In genomic region chr2:131820088-131820675, GRCm38 (mm10) we compare ENCODE assay signal across 8 mouse cellular contexts. TPM values are rescaled to one million over a fixed set of nuclear protein-coding genes. Genes with fewer than 3 reads are reported as not detected.
A peak's percentile ranks its signal among the peaks of the same experiment; 100 is the strongest.
DNase-seq lines count a peak whose midpoint lies in the region; TF ChIP-seq lines count a peak whose summit lies in the region.

No protein-coding gene starts in this region.

- H3K4me1 ChIP-seq in megakaryocyte, embryonic 14.5 days = peaks cover 25% of the 10 kb centered on the region

- H3K27me3 ChIP-seq in megakaryocyte, embryonic 14.5 days (replicated peaks) = peaks cover 29% of the 10 kb centered on the region

- TF ChIP-seq CTCF in gastrocnemius, adult 2 months (IDR thresholded peaks at IDR 0.05) = peak; percentile 96
- TF ChIP-seq CTCF in left cerebral cortex, adult 2 months (IDR thresholded peaks at IDR 0.05) = peak; percentile 97

- H3K4me3 ChIP-seq in gastrocnemius, adult 2 months = peak overlapping the region; percentile 45
- no peak overlapping the region for H3K4me3 ChIP-seq in left cerebral cortex, adult 2 months
- H3K4me3 ChIP-seq in megakaryocyte, embryonic 14.5 days (replicated peaks) = peak overlapping the region; percentile 85

- H3K27ac ChIP-seq in gastrocnemius, adult 2 months = no peak overlapping the region
- H3K27ac ChIP-seq in left cerebral cortex, adult 2 months = no peak overlapping the region

- intact Hi-C loops in gastrocnemius, adult 2 months (cut with DNase I) = loop anchor here (2.0 to 10.0 kb wide), 2 partner anchors 121 to 295 kb away; no protein-coding TSS in a partner anchor
- intact Hi-C loops in left cerebral cortex, adult 2 months (cut with DNase I) = loop anchor here (1.0 to 10.0 kb wide), 4 partner anchors 129 to 421 kb away; no protein-coding TSS in a partner anchor

- peak; percentile 72 for DNase-seq in T-cell, adult 2 months (ENCODE audit: low spot score)
- peak; percentile 79 to 90 for DNase-seq in cerebellum, postnatal 36 days
- peak; percentile 78 for DNase-seq in gastrocnemius, adult 2 months
- peak; percentile 74 for DNase-seq in hindlimb bud, embryonic 11.5 days (ENCODE audit: extremely low spot score, low read depth, low spot score)
- DNase-seq in left cerebral cortex, adult 2 months (ENCODE audit: extremely low spot score in 1 of 2, low spot score in 2 of 2) = peak; percentile 83 to 87
- peak; percentile 86 to 94 for DNase-seq in right cerebral cortex, postnatal 10 days (ENCODE audit: low spot score in 2 of 2)
- DNase-seq in urinary bladder, postnatal 14 days (ENCODE audit: low spot score) = peak; percentile 83

- H3K36me3 ChIP-seq in megakaryocyte, embryonic 14.5 days (replicated peaks; ENCODE audit: low read length) = no peaks in the 10 kb centered on the region

- H3K9me3 ChIP-seq in megakaryocyte, embryonic 14.5 days = no peaks in the 10 kb centered on the region

RNA-seq across cellular contexts. Expression of gene Erv3, which starts 39.4 kb away (rescaled TPM):
- total RNA-seq in gastrocnemius, adult 2 months (2021) = not detected
- total RNA-seq in left cerebral cortex, adult 2 months (2021) = under 1 TPM; 0.09 to 0.19 TPM
- not detected in 2 replicates for polyA plus RNA-seq in megakaryocyte, embryonic 14.5 days (2012; ENCODE audit: insufficient read depth, low replicate concordance)
